24 mouse cellular contexts compared by ENCODE assay signal in genomic region chr3:96337269-96337668, GRCm38 (mm10). TPM values are rescaled to one million over a fixed set of nuclear protein-coding genes. Genes with fewer than 3 reads are reported as not detected.
DNase-seq lines count a peak whose midpoint lies in the region; ATAC-seq and TF ChIP-seq lines count a peak whose summit lies in the region.
"Had no signal": no experiment of that assay in that cellular context is flagged by ENCODE, and none has a peak within 500 bp of the region (broad histone marks: within the 10 kb centered on the region; RNA-seq: fewer than 3 reads in every experiment).

No protein-coding gene starts in this region.

- TF ChIP-seq CTCF in intestine, postnatal 0 days (IDR thresholded peaks at IDR 0.05; ENCODE audit: low read depth) = no peak

- H3K27me3 ChIP-seq in intestine, embryonic 14.5 days (replicated peaks; ENCODE audit: control insufficient read depth, insufficient read depth, low read length) = peaks cover 93% of the 10 kb centered on the region
- peaks cover 82% of the 10 kb centered on the region for H3K27me3 ChIP-seq in intestine, postnatal 0 days (replicated peaks; ENCODE audit: control insufficient read depth, insufficient read depth, low read length)

- DNase-seq in heart, adult 11 months = peak; percentile 61
- DNase-seq in heart, adult 18-20 months = no peak
- DNase-seq in intestine, embryonic 14.5 days (ENCODE audit: low spot score) = peak; percentile 42
- DNase-seq in retina, embryonic 14.5 days (ENCODE audit: low spot score) = peak; percentile 3
- no peak for DNase-seq in retina, postnatal 1 day
- DNase-seq: adrenal gland, adult 2 months; adrenal gland, postnatal 14 days; cerebellum, adult 11 months; cerebellum, adult 2 months; cerebellum, adult 9-11 months; cerebellum, postnatal 36 days; embryo, embryonic 11 days; gastrocnemius, adult 2 months; gastrocnemius, postnatal 14 days; heart, postnatal 36 days; kidney, adult 18-20 months had no signal

- H3K27ac ChIP-seq in intestine, embryonic 14.5 days (ENCODE audit: low read depth) = no peak overlapping the region
- H3K27ac ChIP-seq in intestine, postnatal 0 days (ENCODE audit: low read depth, low read length) = no peak overlapping the region
- H3K27ac ChIP-seq: forebrain, embryonic 15.5 days; gastrocnemius, adult 2 months; heart, adult 2 months; hindbrain, embryonic 12.5 days; hindbrain, embryonic 15.5 days; intestine, embryonic 15.5 days had no signal

- ATAC-seq in intestine, embryonic 14.5 days (replicated peaks; ENCODE audit: low FRiP score, low TSS enrichment, low read depth) = no peak
- no peak for ATAC-seq in intestine, postnatal 0 days
- ATAC-seq: CD4-positive, CD25-positive, alpha-beta regulatory T cell, adult 4 months; forebrain, embryonic 15.5 days; intestine, embryonic 15.5 days had no signal

- H3K4me1 ChIP-seq in intestine, embryonic 14.5 days (replicated peaks; ENCODE audit: control insufficient read depth, insufficient read depth, low read length) = no peaks in the 10 kb centered on the region
- H3K4me1 ChIP-seq in intestine, postnatal 0 days (replicated peaks; ENCODE audit: control insufficient read depth, insufficient read depth, low read length) = no peaks in the 10 kb centered on the region
- H3K4me1 ChIP-seq: forebrain, embryonic 15.5 days; hindbrain, embryonic 15.5 days; intestine, embryonic 15.5 days had no signal

- no peak overlapping the region for H3K9ac ChIP-seq in intestine, embryonic 14.5 days (ENCODE audit: low read length)
- H3K9ac ChIP-seq in intestine, postnatal 0 days (ENCODE audit: low read depth, low read length) = no peak overlapping the region
- H3K9ac ChIP-seq: forebrain, embryonic 15.5 days; hindbrain, embryonic 12.5 days; hindbrain, embryonic 15.5 days; intestine, embryonic 15.5 days had no signal

- H3K9me3 ChIP-seq in intestine, embryonic 14.5 days (ENCODE audit: control insufficient read depth, low read length) = no peaks in the 10 kb centered on the region
- no peaks in the 10 kb centered on the region for H3K9me3 ChIP-seq in intestine, postnatal 0 days (ENCODE audit: control insufficient read depth)
- H3K9me3 ChIP-seq: forebrain, embryonic 15.5 days; hindbrain, embryonic 12.5 days; hindbrain, embryonic 15.5 days; intestine, embryonic 15.5 days had no signal

- H3K4me2 ChIP-seq in intestine, embryonic 14.5 days (ENCODE audit: low read length) = no peak overlapping the region
- H3K4me2 ChIP-seq in intestine, postnatal 0 days (replicated peaks; ENCODE audit: low read depth) = no peak overlapping the region
- H3K4me2 ChIP-seq: forebrain, embryonic 15.5 days; heart, embryonic 11.5 days; hindbrain, embryonic 12.5 days; hindbrain, embryonic 15.5 days; intestine, embryonic 15.5 days had no signal

- WGBS in intestine, embryonic 14.5 days = 84% methylated on average over 6 of the region's 6 CpGs
- 91% methylated on average over 6 of the region's 6 CpGs for WGBS in intestine, postnatal 0 days

- H3K36me3 ChIP-seq in intestine, embryonic 14.5 days (ENCODE audit: control insufficient read depth, insufficient read depth, low read length) = no peaks in the 10 kb centered on the region
- H3K36me3 ChIP-seq in intestine, postnatal 0 days (ENCODE audit: control insufficient read depth, insufficient read depth) = no peaks in the 10 kb centered on the region
- H3K36me3 ChIP-seq: forebrain, embryonic 15.5 days; hindbrain, embryonic 12.5 days; hindbrain, embryonic 15.5 days; intestine, embryonic 15.5 days had no signal

- H3K4me3 ChIP-seq in intestine, embryonic 14.5 days (ENCODE audit: low read depth, low read length) = no peak overlapping the region
- no peak overlapping the region for H3K4me3 ChIP-seq in intestine, postnatal 0 days (ENCODE audit: low read depth, low read length)
- H3K4me3 ChIP-seq: forebrain, embryonic 15.5 days; gastrocnemius, adult 2 months; heart, adult 2 months; hindbrain, embryonic 12.5 days; hindbrain, embryonic 15.5 days; intestine, embryonic 15.5 days had no signal

RNA-seq across cellular contexts. Expression of gene Fcgr1, which starts 43.5 kb away (rescaled TPM):
- total RNA-seq in heart, adult 18-20 months (2021) = 1 to 10 TPM in 1 of 2 experiments, under 1 TPM in 1; 0.39 to 1.1 TPM
- polyA plus RNA-seq in intestine, embryonic 14.5 days (2014; fragmentation: Nextera tagmentation; extraction: Ambion mirVana) = 3.4 TPM in 2 replicates
- polyA plus RNA-seq in intestine, postnatal 0 days (2015; fragmentation: Nextera tagmentation; extraction: Ambion mirVana) = 2.7 TPM in 2 replicates

Comparison
In these comparisons a context has a peak if more than half of its experiments do, and no peak if none do; other contexts are left out.
1. DNase-seq: peak in heart, adult 11 months (single experiment), intestine, embryonic 14.5 days (single experiment) and retina, embryonic 14.5 days (single experiment); none in heart, adult 18-20 months (0 of 2) and retina, postnatal 1 day (single experiment).